Mouse (Mus musculus) T-helper 1 cell (primary cell): ENCODE data around the gene C1s2.
"Not testable (repeated sequence)": the region's sequence is repeated elsewhere in the genome, so short reads cannot be mapped to it uniquely, and the experiment has no call there.

Source experiments
- in situ Hi-C: fragments of 300-600 bp; cut with MboI, MseI; formaldehyde crosslinking; loops from one replicate; pipeline ENCODE4 v1.15.1; 2025; ENCODE audit warnings: high pct_unique_total_duplicates

Gene C1s2

GRCm38 (mm10) chr6:124640997-124641396 lies 5.1 kb upstream of the C1s2 start:
- in situ Hi-C loops: loop anchor here (10.0 kb wide), 1 partner anchor 54 kb away; no protein-coding TSS in a partner anchor

- in situ Hi-C loops: loop anchor here (10.0 kb wide), 1 partner anchor 55 kb away; no protein-coding TSS in a partner anchor
These were observed 4.2 kb upstream of the C1s2 start for GRCm38 (mm10) chr6:124640041-124640440.

- in situ Hi-C loops: not testable (repeated sequence)
These were observed 1.1 kb upstream of the C1s2 start for GRCm38 (mm10) chr6:124636858-124637460.

GRCm38 (mm10) chr6:124630763-124631162 lies 5.1 kb downstream of the C1s2 start:
- in situ Hi-C loops: no loop called here

GRCm38 (mm10) chr6:124626184-124626583 lies 9.7 kb downstream of the C1s2 start:
- in situ Hi-C loops: loop anchor here (5.0 kb wide), 1 partner anchor 94 kb away; no protein-coding TSS in a partner anchor

- in situ Hi-C loops: loop anchor here (5.0 kb wide), 1 partner anchor 93 kb away; no protein-coding TSS in a partner anchor
These were observed 10.3 kb downstream of the C1s2 start for GRCm38 (mm10) chr6:124625612-124626011.

GRCm38 (mm10) chr6:124602031-124602430 lies 33.9 kb downstream of the C1s2 start:
- in situ Hi-C loops: no loop called here

- in situ Hi-C loops: no loop called here
These were observed 42.8 kb downstream of the C1s2 start for GRCm38 (mm10) chr6:124593121-124593520.

- in situ Hi-C loops: no loop called here
These were observed 43.6 kb downstream of the C1s2 start for GRCm38 (mm10) chr6:124592186-124592700.

- in situ Hi-C loops: no loop called here
These were observed 47.1 kb downstream of the C1s2 start for GRCm38 (mm10) chr6:124588771-124589170.

- in situ Hi-C loops: no loop called here
These were observed 49.6 kb downstream of the C1s2 start for GRCm38 (mm10) chr6:124586266-124586665.

GRCm38 (mm10) chr6:124585761-124586160 lies 50.1 kb downstream of the C1s2 start:
- in situ Hi-C loops: no loop called here

GRCm38 (mm10) chr6:124584935-124585334 lies 51.0 kb downstream of the C1s2 start:
- in situ Hi-C loops: no loop called here

GRCm38 (mm10) chr6:124582231-124582630 lies 53.7 kb downstream of the C1s2 start:
- in situ Hi-C loops: no loop called here

- in situ Hi-C loops: not testable (repeated sequence)
These were observed 55.7 kb downstream of the C1s2 start for GRCm38 (mm10) chr6:124580155-124580554.

- in situ Hi-C loops: not testable (repeated sequence)
These were observed 60.7 kb downstream of the C1s2 start for GRCm38 (mm10) chr6:124575155-124575678.
